Mouse (Mus musculus) forebrain, postnatal 0 days (tissue): Measurements from ENCODE around the gene Slamf6. TPM values are rescaled to one million over a fixed set of nuclear protein-coding genes. Genes with fewer than 3 reads are reported as not detected.
"Not testable (repeated sequence)": the region's sequence is repeated elsewhere in the genome, so short reads cannot be mapped to it uniquely, and the experiment has no call there.

Experiments used
- ATAC-seq: fragments of 200-750 bp; cut with Nextera tagmentation; 2 replicates; pipeline ENCODE4 v1.8.0; 2017; ENCODE audit warnings: mild to moderate bottlenecking, moderate library complexity
- DNase-seq: peaks from one replicate; pipeline ENCODE4 v3.0.0-alpha.2; 2015
- H3K27ac ChIP-seq: fragments of 300-500 bp; sonication (generic); 2 replicates; pipeline ENCODE4 v1.5.1; 2014; ENCODE audit warnings: low read depth, mild to moderate bottlenecking, antibody characterized with exemption, low read length, moderate library complexity, mixed read lengths
- H3K27me3 ChIP-seq: fragments of 300-500 bp; sonication (generic); 2 replicates; pipeline ENCODE4 v1.6.1; 2014; ENCODE audit warnings: mild to moderate bottlenecking, low read length, mixed read lengths; ENCODE audit not compliant: insufficient read depth
- H3K36me3 ChIP-seq: fragments of 300-500 bp; sonication (generic); 2 replicates; pipeline ENCODE4 v1.6.1; 2014; ENCODE audit warnings: mild to moderate bottlenecking, moderate library complexity; ENCODE audit not compliant: insufficient read depth
- H3K4me1 ChIP-seq: fragments of 300-500 bp; sonication (generic); 2 replicates; pipeline ENCODE4 v1.6.1; 2014; ENCODE audit warnings: antibody characterized with exemption; ENCODE audit not compliant: insufficient read depth
- H3K4me2 ChIP-seq: fragments of 300-500 bp; sonication (generic); 2 replicates; pipeline ENCODE4 v1.6.1; 2014; ENCODE audit warnings: low read depth, mild to moderate bottlenecking, moderate library complexity
- H3K4me3 ChIP-seq: fragments of 300-500 bp; sonication (generic); 2 replicates; pipeline ENCODE4 v1.5.1; 2014; ENCODE audit warnings: low read depth, low read length, mixed read lengths
- H3K9ac ChIP-seq: fragments of 300-500 bp; sonication (generic); 2 replicates; pipeline ENCODE4 v1.6.1; 2014; ENCODE audit warnings: mild to moderate bottlenecking
- H3K9me3 ChIP-seq: fragments of 300-500 bp; sonication (generic); 2 replicates; pipeline ENCODE4 v1.6.1; 2016; ENCODE audit warnings: low read length
- CTCF ChIP-seq: sonication (generic); IDR thresholded peaks from 2 replicates; pipeline ENCODE4 v1.5.1; 2016; ENCODE audit warnings: antibody characterized with exemption, control low read depth, low read depth
- WGBS: fragments of 180-500 bp; shearing (Covaris S2); extraction: QIAGEN DNeasy Blood & Tissue Kit; methylation state at CpG from one replicate; pipeline ENCODE4 v1.1.7; 2014; 5-methylcytosine and 5-hydroxymethylcytosine counted together
- polyA plus RNA-seq: library from polyadenylated mRNA; unstranded; fragments of >200 nt; fragmentation: Nextera tagmentation; extraction: Ambion mirVana; gene quantifications from 2 replicates; pipeline ENCODE4 v1.2.1, GENCODE M21; 2015
- total RNA-seq: library from RNA; depleted of rRNA; stranded (reverse); fragments of >200 nt; gene quantifications from 2 replicates; pipeline ENCODE4 v1.2.3, GENCODE M21; 2014

Slamf6 gene
- total and polyA plus RNA-seq, 2 experiments from 2014 or later, result 0.34 TPM; not detected in 1

DNA sequence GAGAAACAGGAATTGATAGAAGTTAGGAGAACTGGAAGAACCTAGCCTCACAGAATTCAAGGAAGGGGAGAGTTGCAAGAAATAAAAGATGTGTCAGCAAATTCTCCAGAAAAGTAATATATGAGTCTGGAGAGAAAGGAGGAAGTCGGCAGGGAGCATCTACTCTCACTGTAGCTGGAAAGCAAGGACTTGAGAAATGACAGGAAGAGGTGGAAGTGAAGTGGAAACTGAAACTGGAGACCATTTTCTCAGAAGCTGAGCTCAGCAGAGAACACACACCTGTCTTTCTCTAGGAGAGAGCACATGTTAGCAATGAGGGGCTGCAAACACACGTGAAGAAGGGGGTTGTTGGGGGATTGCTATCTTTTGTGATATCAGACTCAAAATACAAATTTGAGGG, 40.1 kb downstream of the Slamf6 start:
- H3K36me3 ChIP-seq, result no peaks in the 10 kb centered on the region
- WGBS, result 84% methylated on average over 2 of the region's 2 CpGs
- no peaks in the 10 kb centered on the region for H3K9me3 ChIP-seq
- H3K9ac ChIP-seq, result no peak overlapping the region
- DNase-seq, result no peak
- no peak overlapping the region for H3K4me3 ChIP-seq
- no peak overlapping the region for H3K4me2 ChIP-seq
- H3K27ac ChIP-seq, result no peak overlapping the region
- no peaks in the 10 kb centered on the region for H3K4me1 ChIP-seq
- no peaks in the 10 kb centered on the region for H3K27me3 ChIP-seq
- no peak for TF ChIP-seq CTCF
- ATAC-seq, result no peak

DNA sequence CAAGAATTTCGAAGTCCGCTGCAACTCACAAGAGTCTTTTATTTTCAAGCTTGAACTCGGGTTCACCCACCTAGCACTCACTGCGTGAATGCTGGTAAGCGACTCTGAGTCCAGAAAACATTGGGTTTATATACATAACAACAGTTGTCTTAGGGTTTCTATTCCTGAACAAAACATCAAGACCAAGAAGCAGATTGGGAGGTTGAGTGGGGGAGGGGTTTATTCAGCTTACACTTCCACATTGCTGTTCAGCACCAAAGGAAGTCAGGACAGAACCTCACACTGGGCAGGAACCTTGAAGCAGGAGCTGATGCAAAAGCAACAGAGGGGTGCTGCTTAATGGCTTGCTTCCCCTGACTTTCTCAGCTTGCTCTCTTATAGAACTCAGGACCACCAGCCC, 43.4 kb downstream of the Slamf6 start:
- Histone ChIP-seq H3K27me3 (no peaks in the 10 kb centered on the region), H3K4me3 (no peak overlapping the region), H3K4me1 (no peaks in the 10 kb centered on the region), H3K9me3 (no peaks in the 10 kb centered on the region), H3K4me2 (no peak overlapping the region), H3K36me3 (no peaks in the 10 kb centered on the region), H3K9ac (no peak overlapping the region), H3K27ac (no peak overlapping the region)
- WGBS, result 90% methylated on average over 5 of the region's 5 CpGs
- TF ChIP-seq CTCF, result no peak
- DNase-seq (no peak), ATAC-seq (no peak)

GRCm38 (mm10) chr1:171961704-171962103, 44.4 kb downstream of the Slamf6 start:
- TF ChIP-seq CTCF, result no peak
- ATAC-seq, result no peak
- WGBS, result 93% methylated on average over 6 of the region's 6 CpGs

GRCm38 (mm10) chr1:171963613-171964012, 46.3 kb downstream of the Slamf6 start:
- Histone ChIP-seq H3K4me1 (no peaks in the 10 kb centered on the region), H3K9me3 (no peaks in the 10 kb centered on the region), H3K4me3 (no peak overlapping the region), H3K9ac (no peak overlapping the region), H3K36me3 (no peaks in the 10 kb centered on the region), H3K27me3 (no peaks in the 10 kb centered on the region), H3K27ac (no peak overlapping the region), H3K4me2 (no peak overlapping the region)
- DNase-seq (no peak), ATAC-seq (no peak)
- TF ChIP-seq CTCF, result no peak
- WGBS, result 77% methylated on average over 6 of the region's 6 CpGs

More at GRCm38 (mm10) chr1:171961704-171962103, 44.4 kb downstream of the Slamf6 start:
- Histone ChIP-seq H3K4me2 (no peak overlapping the region), H3K27ac (no peak overlapping the region), H3K9me3 (no peaks in the 10 kb centered on the region), H3K27me3 (no peaks in the 10 kb centered on the region), H3K9ac (no peak overlapping the region), H3K36me3 (no peaks in the 10 kb centered on the region), H3K4me3 (no peak overlapping the region), H3K4me1 (no peaks in the 10 kb centered on the region)
- DNase-seq, result no peak

- TF ChIP-seq CTCF, result no peak
- H3K9ac ChIP-seq, result no peak overlapping the region
- no peaks in the 10 kb centered on the region for H3K9me3 ChIP-seq
- H3K27ac ChIP-seq, result no peak overlapping the region
- no peaks in the 10 kb centered on the region for H3K4me1 ChIP-seq
- no peaks in the 10 kb centered on the region for H3K27me3 ChIP-seq
- 93% methylated on average over 6 of the region's 6 CpGs for WGBS
- ATAC-seq (no peak), DNase-seq (no peak)
- H3K4me2 ChIP-seq, result no peak overlapping the region
- H3K36me3 ChIP-seq, result no peaks in the 10 kb centered on the region
- no peak overlapping the region for H3K4me3 ChIP-seq
Measured at GRCm38 (mm10) chr1:171966054-171966790, 48.9 kb downstream of the Slamf6 start.

GRCm38 (mm10) chr1:171969221-171969620, 51.9 kb downstream of the Slamf6 start:
- no peaks in the 10 kb centered on the region for H3K27me3 ChIP-seq
- no peaks in the 10 kb centered on the region for H3K4me1 ChIP-seq
- no peak for TF ChIP-seq CTCF
- no peak overlapping the region for H3K27ac ChIP-seq
- no peak overlapping the region for H3K4me3 ChIP-seq
- DNase-seq (no peak), ATAC-seq (no peak)
- H3K36me3 ChIP-seq, result no peaks in the 10 kb centered on the region
- no peak overlapping the region for H3K4me2 ChIP-seq
- H3K9me3 ChIP-seq, result no peaks in the 10 kb centered on the region
- WGBS, result 91% methylated on average over 6 of the region's 6 CpGs
- H3K9ac ChIP-seq, result no peak overlapping the region

- H3K27me3 ChIP-seq, result no peaks in the 10 kb centered on the region
- no peak overlapping the region for H3K4me3 ChIP-seq
- WGBS, result 28% methylated on average over 10 of the region's 10 CpGs
- no peak for TF ChIP-seq CTCF
- H3K27ac ChIP-seq, result no peak overlapping the region
- H3K9ac ChIP-seq, result no peak overlapping the region
- no peak for DNase-seq
- no peak overlapping the region for H3K4me2 ChIP-seq
- 0 out of 2 replicates have a peak, but pooled peaks cover 3% of the 10 kb centered on the region for H3K9me3 ChIP-seq
- ATAC-seq, result no peak
- no peaks in the 10 kb centered on the region for H3K4me1 ChIP-seq
- H3K36me3 ChIP-seq, result no peaks in the 10 kb centered on the region
Measured at GRCm38 (mm10) chr1:171970854-171971586, 53.7 kb downstream of the Slamf6 start.

- not testable (repeated sequence) for ATAC-seq, H3K27ac ChIP-seq, H3K4me1 ChIP-seq, H3K36me3 ChIP-seq, H3K9me3 ChIP-seq, DNase-seq, H3K4me3 ChIP-seq, H3K4me2 ChIP-seq, H3K9ac ChIP-seq, H3K27me3 ChIP-seq
- 100% methylated on average over 2 of the region's 2 CpGs for WGBS
Measured at GRCm38 (mm10) chr1:171974361-171974760, 57.0 kb downstream of the Slamf6 start.
